Mouse (Mus musculus): Measurements from ENCODE around the gene Kcnk12. TPM values are rescaled to one million over a fixed set of nuclear protein-coding genes. Genes with fewer than 3 reads are reported as not detected.

The Kcnk12 gene
- total and polyA plus RNA-seq, 3 experiments, result not detected

GRCm38 (mm10) chr17:87724727-87725126 is 73.1 kb downstream of the Kcnk12 start:
- H3K27me3 ChIP-seq (ENCODE audit: control insufficient read depth in 1 of 2, insufficient read depth in 2 of 2, low read length in 2 of 2), result no peaks in the 10 kb centered on the region
- peaks cover 0 to 4% of the 10 kb centered on the region in 2 experiments; a peak in 2 of 4 replicates for H3K36me3 ChIP-seq (ENCODE audit: control insufficient read depth in 1 of 2, insufficient read depth in 2 of 2, low read length in 2 of 2)
- no peaks in the 10 kb centered on the region for H3K79me2 ChIP-seq (ENCODE audit: control insufficient read depth, insufficient read depth, low read length, poor library complexity)
- no peak overlapping the region for H3K9ac ChIP-seq (ENCODE audit: control insufficient read depth, low read depth, low read length, poor library complexity, severe bottlenecking)
- no peak overlapping the region for H3K27ac ChIP-seq (ENCODE audit: control insufficient read depth, low read depth, low read length)
- no peaks in the 10 kb centered on the region for H3K4me1 ChIP-seq (ENCODE audit: control insufficient read depth in 1 of 2, insufficient read depth in 2 of 2, low read length in 2 of 2)
- H3K4me3 ChIP-seq (ENCODE audit: control insufficient read depth in 1 of 2, insufficient read depth in 1 of 2, low read depth in 2 of 2, low read length in 2 of 2), result no peak overlapping the region
- DNase-seq (ENCODE audit: low read depth, low spot score), result no peak
- no peaks in the 10 kb centered on the region for H3K9me3 ChIP-seq (replicated peaks; ENCODE audit: insufficient read depth, low read length)
- TF ChIP-seq EP300 (IDR thresholded peaks at IDR 0.05; ENCODE audit: low read depth in 1 of 2, low read length in 2 of 2) (no peak), MYB (IDR thresholded peaks at IDR 0.05; ENCODE audit: low read depth, low read length) (no peak), USF2 (IDR thresholded peaks at IDR 0.05; ENCODE audit: borderline replicate concordance in 1 of 2, insufficient read depth in 1 of 2, low read depth in 1 of 2, low read length in 2 of 2) (no peak), MAZ (IDR thresholded peaks at IDR 0.05; ENCODE audit: low read depth, low read length) (no peak), MAX (IDR thresholded peaks at IDR 0.05; ENCODE audit: low read length) (no peak), GATA1 (IDR thresholded peaks at IDR 0.05; ENCODE audit: low read depth, low read length) (no peak), SMC3 (IDR thresholded peaks at IDR 0.05; ENCODE audit: low read depth, low read length) (no peak), POLR2AphosphoS5 (IDR thresholded peaks at IDR 0.05; ENCODE audit: borderline replicate concordance, low read depth, low read length) (no peak), SIN3A (IDR thresholded peaks at IDR 0.05; ENCODE audit: low read length) (no peak), ZKSCAN1 (IDR thresholded peaks at IDR 0.05; ENCODE audit: low read depth, low read length) (no peak), UBTF (IDR thresholded peaks at IDR 0.05; ENCODE audit: borderline replicate concordance, insufficient read depth, low read depth, low read length) (no peak), NRF1 (IDR thresholded peaks at IDR 0.05; ENCODE audit: insufficient read depth, low read depth, low read length, poor library complexity, severe bottlenecking) (no peak)

- no peaks in the 10 kb centered on the region for H3K27me3 ChIP-seq (ENCODE audit: control insufficient read depth in 1 of 2, insufficient read depth in 2 of 2, low read length in 2 of 2)
- no peaks in the 10 kb centered on the region for H3K79me2 ChIP-seq (ENCODE audit: control insufficient read depth, insufficient read depth, low read length, poor library complexity)
- H3K4me1 ChIP-seq (ENCODE audit: control insufficient read depth in 1 of 2, insufficient read depth in 2 of 2, low read length in 2 of 2), result no peaks in the 10 kb centered on the region
- H3K9me3 ChIP-seq (replicated peaks; ENCODE audit: insufficient read depth, low read length), result no peaks in the 10 kb centered on the region
- no peak overlapping the region for H3K9ac ChIP-seq (ENCODE audit: control insufficient read depth, low read depth, low read length, poor library complexity, severe bottlenecking)
- peaks cover 0 to 2% of the 10 kb centered on the region in 2 experiments; a peak in 2 of 4 replicates for H3K36me3 ChIP-seq (ENCODE audit: control insufficient read depth in 1 of 2, insufficient read depth in 2 of 2, low read length in 2 of 2)
- H3K4me3 ChIP-seq (ENCODE audit: control insufficient read depth in 1 of 2, insufficient read depth in 1 of 2, low read depth in 2 of 2, low read length in 2 of 2), result no peak overlapping the region
- DNase-seq (ENCODE audit: low read depth, low spot score), result no peak
- TF ChIP-seq RAD21 (IDR thresholded peaks at IDR 0.05; ENCODE audit: low read depth, low read length) (no peak), BHLHE40 (IDR thresholded peaks at IDR 0.05; ENCODE audit: borderline replicate concordance, low read depth, low read length) (no peak), CTCF (IDR thresholded peaks at IDR 0.05 in 2 of 3, conservative IDR thresholded peaks at IDR 0.05 in 1 of 3; ENCODE audit: control insufficient read depth in 1 of 3, insufficient read depth in 1 of 3, low read depth in 2 of 3, low read length in 3 of 3, poor library complexity in 1 of 3, severe bottlenecking in 1 of 3) (no peak), USF1 (IDR thresholded peaks at IDR 0.05; ENCODE audit: low read depth, low read length) (no peak), POLR2AphosphoS2 (IDR thresholded peaks at IDR 0.05; ENCODE audit: low read length) (no peak), UBTF (IDR thresholded peaks at IDR 0.05; ENCODE audit: borderline replicate concordance, insufficient read depth, low read depth, low read length) (no peak), USF2 (IDR thresholded peaks at IDR 0.05; ENCODE audit: borderline replicate concordance in 1 of 2, insufficient read depth in 1 of 2, low read depth in 1 of 2, low read length in 2 of 2) (no peak), MXI1 (IDR thresholded peaks at IDR 0.05; ENCODE audit: low read depth, low read length) (no peak), MAZ (IDR thresholded peaks at IDR 0.05; ENCODE audit: low read depth, low read length) (no peak), ELF1 (IDR thresholded peaks at IDR 0.05; ENCODE audit: low read depth, low read length) (no peak), ZMIZ1 (IDR thresholded peaks at IDR 0.05; ENCODE audit: low read depth, low read length) (no peak)
- H3K27ac ChIP-seq (ENCODE audit: control insufficient read depth, low read depth, low read length), result no peak overlapping the region
These were observed 97.7 kb downstream of the Kcnk12 start for GRCm38 (mm10) chr17:87700101-87700500.
